Mouse (Mus musculus) liver, postnatal 0 days (tissue): Measurements from ENCODE around the gene Ncstn.

Experiments used
- CTCF ChIP-seq: sonication (generic); IDR thresholded peaks from 2 replicates; pipeline ENCODE4 v1.5.1; 2016; ENCODE audit warnings: antibody characterized with exemption, low read depth
- EP300 ChIP-seq: IDR thresholded peaks from 2 replicates; pipeline ENCODE4 v1.6.1; 2016; ENCODE audit warnings: antibody characterized with exemption, low read depth, mild to moderate bottlenecking

GRCm38 (mm10) chr1:172064613-172065141 lies 17.9 kb downstream of the Ncstn start:
- TF ChIP-seq CTCF (no peak), EP300 (no peak)
